Mouse (Mus musculus): ENCODE measurements at regions not wholly inside any gene's neighbourhood (a gene's known extent, or its start where the extent isn't known, plus 50 kb on each side); places are given as distances from the start of the nearest gene placed in this dataset.

DNA sequence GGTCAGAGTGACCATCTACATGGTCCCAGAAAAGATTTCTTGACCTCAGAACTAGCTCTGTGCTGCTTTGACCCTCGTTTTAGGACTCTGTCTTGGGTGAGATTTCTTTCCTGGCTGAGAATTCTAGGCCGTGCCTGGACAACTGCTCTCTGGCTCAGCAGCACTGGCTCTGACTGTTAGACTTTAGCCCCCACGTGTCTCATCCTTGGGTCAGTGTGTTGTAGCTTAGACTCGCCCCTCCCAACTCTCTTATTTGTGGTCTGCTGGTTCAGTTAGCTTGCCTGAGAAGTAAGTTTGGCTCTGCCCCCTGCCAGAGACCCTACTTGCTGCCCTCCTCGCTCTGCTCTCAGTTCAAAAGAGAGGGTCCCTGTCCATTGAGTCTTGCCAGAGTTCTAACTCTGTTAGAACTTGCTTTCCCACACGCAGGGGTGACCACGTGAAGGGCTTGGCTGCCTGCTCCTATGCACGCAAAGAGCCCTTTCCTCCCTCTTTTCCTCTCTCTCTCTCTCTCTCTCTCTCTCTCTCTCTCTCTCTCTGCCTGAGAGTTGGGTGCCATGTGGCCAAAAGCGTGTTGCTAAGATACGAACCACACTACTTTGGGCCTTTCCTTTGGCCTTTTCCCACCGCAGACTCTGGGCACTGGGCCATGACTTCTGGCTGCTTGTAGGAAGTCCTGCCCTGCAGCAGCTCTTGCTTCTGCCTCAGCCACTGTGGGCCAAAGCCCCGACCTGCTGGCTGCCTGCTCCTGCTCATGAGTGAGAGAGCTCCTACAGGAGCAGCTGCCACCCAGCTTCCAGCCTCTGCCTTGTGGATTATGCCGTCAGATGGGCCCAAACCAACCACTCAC lies 344.2 kb upstream of the Amot start:
- ATAC-seq (ENCODE audit: low FRiP score) = peak; percentile 46; the same call in 1 of the 2 replicates
- Histone ChIP-seq H3K4me2 (replicated peaks) (no peak overlapping the region), H3K27me3 (no peaks in the 10 kb centered on the region), H3K9me3 (replicated peaks) (no peaks in the 10 kb centered on the region), H3K27ac (no peak overlapping the region), H3K4me3 (no peak overlapping the region), H3K36me3 (no peaks in the 10 kb centered on the region), H3K9ac (no peak overlapping the region), H3K4me1 (no peaks in the 10 kb centered on the region)
- WGBS = 70% methylated on average over 13 of the region's 13 CpGs

- Histone ChIP-seq H3K4me3 (no peak overlapping the region), H3K9ac (no peak overlapping the region), H3K9me3 (replicated peaks) (no peaks in the 10 kb centered on the region), H3K4me2 (replicated peaks) (no peak overlapping the region), H3K27me3 (no peaks in the 10 kb centered on the region), H3K36me3 (no peaks in the 10 kb centered on the region), H3K4me1 (no peaks in the 10 kb centered on the region), H3K27ac (no peak overlapping the region)
- ATAC-seq (ENCODE audit: low FRiP score) = no peak
- whole genome bisulfite sequencing = 66% methylated on average over 1 of the region's 1 CpGs
Measured at GRCm38 (mm10) chrX:145833106-145833505, 328.1 kb upstream of the Amot start.

DNA sequence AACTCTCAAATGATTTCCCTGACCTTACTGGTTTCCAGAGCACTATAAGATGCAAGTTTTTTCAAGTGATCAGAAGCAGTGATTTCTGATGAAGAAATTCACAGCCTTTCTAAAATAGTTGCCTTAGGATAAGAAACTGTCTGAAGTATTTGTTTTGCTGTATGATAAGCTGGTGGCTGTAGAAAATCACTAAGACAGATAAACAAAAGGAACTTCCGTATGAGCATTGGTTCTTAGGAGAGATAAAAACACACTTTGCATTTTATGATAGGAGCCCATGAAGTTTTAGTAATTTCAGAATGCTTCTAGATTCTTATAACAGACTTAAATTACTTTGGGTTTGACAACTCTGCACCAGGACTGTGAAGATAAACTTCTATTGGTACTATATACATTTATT lies 308.0 kb upstream of the Amot start:
- Histone ChIP-seq H3K4me3 (no peak overlapping the region), H3K36me3 (no peaks in the 10 kb centered on the region), H3K27ac (no peak overlapping the region), H3K9ac (no peak overlapping the region), H3K4me1 (no peaks in the 10 kb centered on the region), H3K27me3 (no peaks in the 10 kb centered on the region), H3K9me3 (replicated peaks) (no peaks in the 10 kb centered on the region), H3K4me2 (replicated peaks) (no peak overlapping the region)
- ATAC-seq (ENCODE audit: low FRiP score) = no peak
- WGBS = 92% methylated on average over 1 of the region's 1 CpGs

Measured in hindbrain, embryonic 12.5 days (tissue).